Mouse (Mus musculus) embryonic facial prominence, embryonic 15.5 days (tissue): Measurements from ENCODE around the gene Svs3b. TPM values are rescaled to one million over a fixed set of nuclear protein-coding genes. Genes with fewer than 3 reads are reported as not detected.

ENCODE experiments used
- polyA plus RNA-seq: library from polyadenylated mRNA; unstranded; fragments of >200 nt; fragmentation: Nextera tagmentation; extraction: Ambion mirVana; gene quantifications from 2 replicates; pipeline ENCODE4 v1.2.1, GENCODE M21; 2015

Svs3b gene
- polyA plus RNA-seq, 1 experiment from 2014 or later, result not detected

Other genes starting within 250 kb of the Svs3b start
- gene Pabpc1l, start 231.2 kb downstream of the Svs3b start, polyA plus RNA-seq, result 2.0 and 2.1 TPM in 2 replicates
- gene Stk4, start 186.3 kb downstream of the Svs3b start, polyA plus RNA-seq, result 18.2 and 18.7 TPM in 2 replicates
- gene Tomm34, start 185.5 kb downstream of the Svs3b start, polyA plus RNA-seq, result 59.1 and 66.0 TPM in 2 replicates
- 0.49 and 0.96 TPM in 2 replicates for gene Kcns1, start 85.5 kb downstream of the Svs3b start, polyA plus RNA-seq
- 6.1 and 6.6 TPM in 2 replicates for gene Wfdc5, start 73.9 kb downstream of the Svs3b start, polyA plus RNA-seq
- 0.22 TPM in 1 of 2 replicates, not detected in the other for gene Wfdc12, start 66.0 kb downstream of the Svs3b start, polyA plus RNA-seq
- gene Wfdc15a, start 56.5 kb downstream of the Svs3b start, polyA plus RNA-seq, result not detected in 2 replicates
- gene Wfdc15b, start 35.0 kb downstream of the Svs3b start, polyA plus RNA-seq, result not detected in 2 replicates
- not detected in 2 replicates for gene Svs2, start 18.2 kb downstream of the Svs3b start, polyA plus RNA-seq
- gene Svs4, start 21.8 kb upstream of the Svs3b start, polyA plus RNA-seq, result not detected in 2 replicates
- gene Svs3a, start 32.6 kb upstream of the Svs3b start, polyA plus RNA-seq, result not detected in 2 replicates
- not detected in 2 replicates for gene Svs6, start 60.1 kb upstream of the Svs3b start, polyA plus RNA-seq
- not detected in 2 replicates for gene Svs5, start 76.1 kb upstream of the Svs3b start, polyA plus RNA-seq
- 9.9 and 14.5 TPM in 2 replicates for gene Slpi, start 132.5 kb upstream of the Svs3b start, polyA plus RNA-seq
- 0.50 and 0.98 TPM in 2 replicates for gene Rbpjl, start 146.5 kb upstream of the Svs3b start, polyA plus RNA-seq
- gene Matn4, start 148.5 kb upstream of the Svs3b start, polyA plus RNA-seq, result 33.4 and 58.2 TPM in 2 replicates
- gene Sdc4, start 187.2 kb upstream of the Svs3b start, polyA plus RNA-seq, result 113 and 114 TPM in 2 replicates
- 66.3 and 67.8 TPM in 2 replicates for gene Sys1, start 200.3 kb upstream of the Svs3b start, polyA plus RNA-seq
- gene Gm20458, start 204.3 kb upstream of the Svs3b start, polyA plus RNA-seq, result 12.2 and 12.5 TPM in 2 replicates
- not detected in 2 replicates for gene Trp53tg5, start 217.1 kb upstream of the Svs3b start, polyA plus RNA-seq
- gene Dbndd2, start 229.5 kb upstream of the Svs3b start, polyA plus RNA-seq, result 8.4 and 10.3 TPM in 2 replicates
- 63.0 and 70.5 TPM in 2 replicates for gene Pigt, start 240.9 kb upstream of the Svs3b start, polyA plus RNA-seq